Mouse (Mus musculus) adrenal gland, adult 2 months (tissue): Measurements from ENCODE around the gene Zyx. TPM values are rescaled to one million over a fixed set of nuclear protein-coding genes. Genes with fewer than 3 reads are reported as not detected.

ENCODE experiments used
- DNase-seq: peaks from one replicate; pipeline ENCODE4 v3.0.0; 2021
- long read RNA-seq: library from polyadenylated mRNA; stranded (forward); transcript quantifications from one replicate; pipeline ENCODE4 v2.0.0, GENCODE M21; 2021
- polyA plus RNA-seq: library from polyadenylated mRNA; depleted of rRNA; stranded (reverse); fragments of >200 nt; gene quantifications from 2 replicates; pipeline ENCODE4 v1.2.3, GENCODE M21; 2012; rRNA removed
- total RNA-seq, 2 experiments: library from RNA; stranded (reverse); gene quantifications; 2 replicates each; pipeline ENCODE4 v1.2.3; 2021

The Zyx gene
- 100 to 1,000 TPM in 1 of 2 experiments, 10 to 100 TPM in 1; 96.9 to 121 TPM for total RNA-seq
- 192 and 204 TPM in 2 replicates for polyA plus RNA-seq
- long read RNA-seq, transcript Zyx-207 (10 exons, 2,605 nt): major isoform, 26 of 77 reads
- long read RNA-seq, partial matches to known transcripts: 38 of 77 reads
- long read RNA-seq, other reads (novel, unspliced or antisense): 11 of 77 reads

- DNase-seq: peak; percentile 97
These were observed at the start of gene Zyx for GRCm38 (mm10) chr6:42349426-42350020. Gene Zyx, plus strand, starts transcription at chr6:42349630.

GRCm38 (mm10) chr6:42309816-42310378 lies 39.5 kb upstream of the Zyx start:
- peak; percentile 10 for DNase-seq

GRCm38 (mm10) chr6:42310427-42311053 lies 38.9 kb upstream of the Zyx start:
- DNase-seq: no peak

GRCm38 (mm10) chr6:42318293-42318692 lies 31.1 kb upstream of the Zyx start:
- DNase-seq: no peak

- DNase-seq: no peak
These were observed 25.9 kb upstream of the Zyx start for GRCm38 (mm10) chr6:42323371-42324066.

GRCm38 (mm10) chr6:42324067-42324481 lies 25.4 kb upstream of the Zyx start:
- DNase-seq: no peak

GRCm38 (mm10) chr6:42324482-42325267 lies 24.8 kb upstream of the Zyx start, which contains the start of gene Fam131b:
Gene Fam131b, minus strand, starts transcription at chr6:42324643.
- peak; percentile 22 for DNase-seq

- peak; percentile 71 for DNase-seq
These were observed 24.2 kb upstream of the Zyx start for GRCm38 (mm10) chr6:42325268-42325609.

GRCm38 (mm10) chr6:42326509-42326908 lies 22.9 kb upstream of the Zyx start:
- no peak for DNase-seq

- DNase-seq: no peak
These were observed 20.7 kb upstream of the Zyx start for GRCm38 (mm10) chr6:42328757-42329156.

GRCm38 (mm10) chr6:42330216-42330615 lies 19.2 kb upstream of the Zyx start:
- no peak for DNase-seq

- DNase-seq: no peak
These were observed 18.5 kb upstream of the Zyx start for GRCm38 (mm10) chr6:42330946-42331345.

GRCm38 (mm10) chr6:42339189-42339588 lies 10.2 kb upstream of the Zyx start:
- DNase-seq: no peak

- DNase-seq: peak; percentile 54
These were observed 9.4 kb upstream of the Zyx start for GRCm38 (mm10) chr6:42339981-42340380.

- no peak for DNase-seq
These were observed 7.3 kb upstream of the Zyx start for GRCm38 (mm10) chr6:42342171-42342570.

GRCm38 (mm10) chr6:42343361-42344120 lies 5.9 kb upstream of the Zyx start:
- no peak for DNase-seq

GRCm38 (mm10) chr6:42344255-42344654 lies 5.2 kb upstream of the Zyx start:
- DNase-seq: no peak

- DNase-seq: no peak
These were observed 987 bp upstream of the Zyx start for GRCm38 (mm10) chr6:42348281-42349005.

- DNase-seq: peak; percentile 90
These were observed 414 bp upstream of the Zyx start for GRCm38 (mm10) chr6:42349006-42349425.
